Mouse (Mus musculus) heart, embryonic 11.5 days (tissue): Measurements from ENCODE around the gene Ap1g2. TPM values are rescaled to one million over a fixed set of nuclear protein-coding genes. Genes with fewer than 3 reads are reported as not detected.

Experiments used
- ATAC-seq: fragments of 200-750 bp; cut with Nextera tagmentation; replicated peaks from 2 replicates; pipeline ENCODE4 v1.8.0; 2017; ENCODE audit warnings: moderate library complexity; ENCODE audit not compliant: insufficient number of reproducible peaks, low FRiP score, low TSS enrichment
- H3K27ac ChIP-seq: fragments of 300-500 bp; sonication (generic); 2 replicates; pipeline ENCODE4 v1.5.1; 2014; ENCODE audit warnings: mild to moderate bottlenecking, low read depth, low read length
- H3K27me3 ChIP-seq: fragments of 300-500 bp; sonication (generic); 2 replicates; pipeline ENCODE4 v1.6.1; 2014; ENCODE audit warnings: mild to moderate bottlenecking, low read length, mixed read lengths; ENCODE audit not compliant: control insufficient read depth, insufficient read depth
- H3K36me3 ChIP-seq: fragments of 300-500 bp; sonication (generic); 2 replicates; pipeline ENCODE4 v1.6.1; 2014; ENCODE audit warnings: mild to moderate bottlenecking, low read length, moderate library complexity, mixed read lengths; ENCODE audit not compliant: control insufficient read depth, insufficient read depth
- H3K4me1 ChIP-seq: fragments of 300-500 bp; sonication (generic); 2 replicates; pipeline ENCODE4 v1.6.1; 2014; ENCODE audit warnings: low read length; ENCODE audit not compliant: control insufficient read depth, insufficient read depth
- H3K4me2 ChIP-seq: fragments of 300-500 bp; sonication (generic); 2 replicates; pipeline ENCODE4 v1.6.1; 2014; ENCODE audit warnings: mild to moderate bottlenecking, moderate library complexity
- H3K4me3 ChIP-seq: fragments of 300-500 bp; sonication (generic); 2 replicates; pipeline ENCODE4 v1.5.1; 2014; ENCODE audit warnings: low read depth, low read length
- H3K9ac ChIP-seq: fragments of 300-500 bp; sonication (generic); 2 replicates; pipeline ENCODE4 v1.6.1; 2014; ENCODE audit warnings: mild to moderate bottlenecking, low read depth, low read length, moderate library complexity
- H3K9me3 ChIP-seq: fragments of 300-500 bp; sonication (generic); replicated peaks from 2 replicates; pipeline ENCODE4 v1.6.1; 2016; ENCODE audit warnings: low read length; ENCODE audit not compliant: control insufficient read depth
- WGBS: fragments of 180-500 bp; shearing (Covaris S2); extraction: QIAGEN DNeasy Blood & Tissue Kit; methylation state at CpG from one replicate; pipeline ENCODE4 v1.1.7; 2014; ENCODE audit not compliant: insufficient replicate concordance; 5-methylcytosine and 5-hydroxymethylcytosine counted together
- polyA plus RNA-seq: library from polyadenylated mRNA; unstranded; fragments of >200 nt; fragmentation: Nextera tagmentation; extraction: Ambion mirVana; gene quantifications from 2 replicates; pipeline ENCODE4 v1.2.1, GENCODE M21; 2014

Ap1g2 gene
- polyA plus RNA-seq, 1 experiment from 2014 or later = 9.1 TPM

- H3K27ac ChIP-seq = no peak overlapping the region
- H3K4me1 ChIP-seq = peaks cover 8% of the 10 kb centered on the region
- ATAC-seq = no peak
- peak overlapping the region; percentile 56 for H3K4me2 ChIP-seq
- H3K27me3 ChIP-seq = peaks cover 19% of the 10 kb centered on the region
- H3K4me3 ChIP-seq = no peak overlapping the region; the same call in 1 of the 2 replicates
- H3K9ac ChIP-seq = no peak overlapping the region
- no peaks in the 10 kb centered on the region for H3K9me3 ChIP-seq
- H3K36me3 ChIP-seq = no peaks in the 10 kb centered on the region; the same call in 1 of the 2 replicates
- 19% methylated on average over 15 of the region's 15 CpGs for WGBS
These were observed 28.7 kb downstream of the Ap1g2 start for GRCm38 (mm10) chr14:55077481-55078365.

- Histone ChIP-seq H3K36me3 (no peaks in the 10 kb centered on the region; the same call in 1 of the 2 replicates), H3K4me2 (no peak overlapping the region), H3K9ac (no peak overlapping the region), H3K9me3 (no peaks in the 10 kb centered on the region), H3K27me3 (peaks cover 24% of the 10 kb centered on the region), H3K4me3 (no peak overlapping the region), H3K27ac (no peak overlapping the region), H3K4me1 (peaks cover 8% of the 10 kb centered on the region)
- WGBS = 52% methylated on average over 3 of the region's 3 CpGs
- ATAC-seq = no peak
These were observed 29.4 kb downstream of the Ap1g2 start for GRCm38 (mm10) chr14:55076956-55077355.

- Histone ChIP-seq H3K4me3 (no peak overlapping the region), H3K36me3 (no peaks in the 10 kb centered on the region; the same call in 1 of the 2 replicates), H3K9me3 (no peaks in the 10 kb centered on the region), H3K4me2 (no peak overlapping the region), H3K27me3 (peaks cover 30% of the 10 kb centered on the region), H3K27ac (no peak overlapping the region), H3K4me1 (peaks cover 11% of the 10 kb centered on the region), H3K9ac (no peak overlapping the region)
- 48% methylated on average over 6 of the region's 6 CpGs for WGBS
- no peak for ATAC-seq
These were observed 30.2 kb downstream of the Ap1g2 start for GRCm38 (mm10) chr14:55076224-55076623.

GRCm38 (mm10) chr14:55074416-55074815 is 32.0 kb downstream of the Ap1g2 start:
- peaks cover 31% of the 10 kb centered on the region for H3K27me3 ChIP-seq

GRCm38 (mm10) chr14:55071756-55072155 is 34.6 kb downstream of the Ap1g2 start:
- Histone ChIP-seq H3K9ac (no peak overlapping the region), H3K4me2 (peak overlapping the region; percentile 31), H3K27ac (no peak overlapping the region), H3K4me3 (peak overlapping the region; percentile 5; the same call in 1 of the 2 replicates), H3K4me1 (0 out of 2 replicates have a peak, but pooled peaks cover 6% of the 10 kb centered on the region), H3K9me3 (no peaks in the 10 kb centered on the region), H3K27me3 (peaks cover 20% of the 10 kb centered on the region), H3K36me3 (no peaks in the 10 kb centered on the region; the same call in none of the 2 replicates)
- 23% methylated on average over 19 of the region's 19 CpGs for WGBS
- no peak for ATAC-seq

More at GRCm38 (mm10) chr14:55074416-55074815, 32.0 kb downstream of the Ap1g2 start:
- Histone ChIP-seq H3K9ac (no peak overlapping the region), H3K4me2 (no peak overlapping the region), H3K4me3 (no peak overlapping the region), H3K36me3 (no peaks in the 10 kb centered on the region; the same call in 1 of the 2 replicates), H3K27ac (no peak overlapping the region), H3K9me3 (no peaks in the 10 kb centered on the region), H3K4me1 (peaks cover 11% of the 10 kb centered on the region)
- ATAC-seq = no peak
- WGBS = 82% methylated on average over 12 of the region's 12 CpGs

- Histone ChIP-seq H3K9me3 (no peaks in the 10 kb centered on the region), H3K4me2 (no peak overlapping the region), H3K4me3 (no peak overlapping the region), H3K9ac (no peak overlapping the region), H3K27ac (no peak overlapping the region), H3K36me3 (peaks cover 6% of the 10 kb centered on the region; the same call in 1 of the 2 replicates), H3K4me1 (peaks cover 10% of the 10 kb centered on the region), H3K27me3 (peaks cover 27% of the 10 kb centered on the region)
- ATAC-seq = no peak
- WGBS = 89% methylated on average over 8 of the region's 8 CpGs
These were observed 40.4 kb downstream of the Ap1g2 start for GRCm38 (mm10) chr14:55066042-55066441.

GRCm38 (mm10) chr14:55065391-55065790 is 41.0 kb downstream of the Ap1g2 start:
- H3K4me3 ChIP-seq = no peak overlapping the region
- WGBS = 78% methylated on average over 13 of the region's 13 CpGs
- no peak for ATAC-seq
- H3K27me3 ChIP-seq = peaks cover 26% of the 10 kb centered on the region
- no peak overlapping the region for H3K9ac ChIP-seq
- H3K4me1 ChIP-seq = peaks cover 10% of the 10 kb centered on the region
- H3K4me2 ChIP-seq = no peak overlapping the region
- H3K9me3 ChIP-seq = no peaks in the 10 kb centered on the region
- H3K36me3 ChIP-seq = peaks cover 6% of the 10 kb centered on the region; the same call in 1 of the 2 replicates
- no peak overlapping the region for H3K27ac ChIP-seq

- Histone ChIP-seq H3K4me3 (no peak overlapping the region), H3K4me1 (peaks cover 13% of the 10 kb centered on the region), H3K27ac (no peak overlapping the region), H3K4me2 (no peak overlapping the region), H3K9ac (no peak overlapping the region), H3K36me3 (peaks cover 6% of the 10 kb centered on the region; the same call in 1 of the 2 replicates), H3K27me3 (peaks cover 26% of the 10 kb centered on the region), H3K9me3 (no peaks in the 10 kb centered on the region)
- ATAC-seq = no peak
- WGBS = 55% methylated on average over 35 of the region's 35 CpGs
These were observed 41.7 kb downstream of the Ap1g2 start for GRCm38 (mm10) chr14:55064481-55065370.
